In the genomic region with DNA sequence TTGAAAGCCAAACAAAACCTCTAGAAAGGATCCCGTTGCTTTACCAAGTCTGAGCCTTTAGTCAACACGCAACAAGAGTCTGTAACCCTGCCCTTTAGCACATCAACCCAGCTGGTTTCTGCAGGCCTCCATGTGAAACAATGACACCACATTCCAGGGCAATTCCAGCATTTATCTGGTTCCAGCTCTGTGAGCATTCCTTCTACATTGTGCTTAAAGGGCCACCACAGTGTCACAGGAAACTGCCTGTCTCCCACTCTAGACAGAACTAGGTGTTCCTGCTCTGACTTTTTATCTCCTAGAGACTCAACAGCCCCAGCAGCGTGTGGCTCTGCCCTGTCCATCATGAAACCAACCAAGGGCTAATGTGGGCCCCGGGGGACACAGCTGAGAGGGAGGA, we compare ENCODE assay signal across 13 mouse cellular contexts. TPM values are rescaled to one million over a fixed set of nuclear protein-coding genes. Genes with fewer than 3 reads are reported as not detected.
DNase-seq lines count a peak whose midpoint lies in the region; ATAC-seq and TF ChIP-seq lines count a peak whose summit lies in the region.
"Had no signal": no experiment of that assay in that cellular context is flagged by ENCODE, and none has a peak within 500 bp of the region (broad histone marks: within the 10 kb centered on the region; RNA-seq: fewer than 3 reads in every experiment).

No protein-coding gene starts in this region.

- H3K27me3 ChIP-seq in heart, embryonic 12.5 days (replicated peaks) = peaks cover 5% of the 10 kb centered on the region; the same call in 1 of the 2 replicates
- H3K27me3 ChIP-seq in liver, embryonic 14.5 days (ENCODE audit: control insufficient read depth, insufficient read depth, low read length) = no peaks in the 10 kb centered on the region
- H3K27me3 ChIP-seq: forebrain, embryonic 12.5 days had no signal

- no peak for DNase-seq in heart, adult 9 months (ENCODE audit: low spot score in 2 of 2)
- DNase-seq in kidney, postnatal 4 days = peak; percentile 15 to 39
- no peak for DNase-seq in kidney, postnatal 10 days
- peak; percentile 49 for DNase-seq in ZHBTc4 (ENCODE audit: low read depth, low spot score)
- no peak for DNase-seq in liver, embryonic 14.5 days (ENCODE audit: low read depth in 3 of 3, low spot score in 3 of 3)
- no peak for DNase-seq in thymus, adult 18-20 months
- DNase-seq in gastrocnemius, adult 8-10 months (ENCODE audit: low spot score in 2 of 2) = no peak
- DNase-seq: cerebellum, postnatal 36 days had no signal

- H3K36me3 ChIP-seq in heart, embryonic 12.5 days = no peaks in the 10 kb centered on the region
- no peaks in the 10 kb centered on the region for H3K36me3 ChIP-seq in liver, embryonic 14.5 days (replicated peaks; ENCODE audit: control insufficient read depth, insufficient read depth, low read depth)
- H3K36me3 ChIP-seq: forebrain, embryonic 12.5 days had no signal

- H3K4me2 ChIP-seq in heart, embryonic 12.5 days = no peak overlapping the region
- H3K4me2 ChIP-seq in liver, embryonic 14.5 days (ENCODE audit: low read depth) = no peak overlapping the region
- H3K4me2 ChIP-seq: forebrain, embryonic 12.5 days had no signal

- peaks cover 19% of the 10 kb centered on the region for H3K4me1 ChIP-seq in heart, embryonic 12.5 days (replicated peaks)
- peaks cover 0 to 14% of the 10 kb centered on the region in 2 experiments; a peak in 2 of 4 replicates for H3K4me1 ChIP-seq in liver, embryonic 14.5 days (replicated peaks; ENCODE audit: control insufficient read depth in 2 of 2, insufficient read depth in 2 of 2, low read length in 1 of 2)

- no peak for TF ChIP-seq EP300 in liver, embryonic 14.5 days (IDR thresholded peaks at IDR 0.05; ENCODE audit: low read depth)

- ATAC-seq in heart, embryonic 12.5 days (ENCODE audit: insufficient number of reproducible peaks, low FRiP score) = peak; percentile 70
- peak; percentile 26; the same call in 1 of the 2 replicates for ATAC-seq in liver, embryonic 14.5 days (ENCODE audit: insufficient read depth)
- ATAC-seq: midbrain, embryonic 16.5 days had no signal

- no peak for TF ChIP-seq CTCF in liver, embryonic 14.5 days (IDR thresholded peaks at IDR 0.05; ENCODE audit: low read depth)

- 0 out of 2 replicates have a peak overlapping the region, but pooled peaks have one; percentile 4 for H3K27ac ChIP-seq in heart, embryonic 12.5 days (ENCODE audit: poor library complexity, severe bottlenecking)
- no peak overlapping the region for H3K27ac ChIP-seq in liver, embryonic 14.5 days
- H3K27ac ChIP-seq: forebrain, embryonic 12.5 days had no signal

- H3K9me3 ChIP-seq in heart, embryonic 12.5 days (replicated peaks) = no peaks in the 10 kb centered on the region
- H3K9me3 ChIP-seq in liver, embryonic 14.5 days (ENCODE audit: control insufficient read depth, low read length) = no peaks in the 10 kb centered on the region
- H3K9me3 ChIP-seq: forebrain, embryonic 12.5 days had no signal

- no peak overlapping the region for H3K4me3 ChIP-seq in heart, embryonic 12.5 days
- no peak overlapping the region for H3K4me3 ChIP-seq in liver, embryonic 14.5 days (ENCODE audit: insufficient read depth in 1 of 2, low read depth in 2 of 2, low read length in 2 of 2)
- H3K4me3 ChIP-seq: forebrain, embryonic 12.5 days had no signal

- 18% methylated on average over 4 of the region's 4 CpGs for WGBS in heart, embryonic 12.5 days
- WGBS in liver, embryonic 14.5 days (ENCODE audit: insufficient replicate concordance) = 22% methylated on average over 4 of the region's 4 CpGs

- H3K9ac ChIP-seq in heart, embryonic 12.5 days = no peak overlapping the region
- H3K9ac ChIP-seq in liver, embryonic 14.5 days (replicated peaks) = no peak overlapping the region
- H3K9ac ChIP-seq: forebrain, embryonic 12.5 days had no signal

RNA-seq across cellular contexts. Expression of gene Cass4, which starts 19.7 kb away (rescaled TPM):
- polyA plus RNA-seq in heart, embryonic 12.5 days (2016; fragmentation: Nextera tagmentation; extraction: Ambion mirVana) = 0.28 and 0.36 TPM in 2 replicates
- 0.30 and 0.45 TPM in 2 replicates for polyA plus RNA-seq in liver, embryonic 14.5 days (2012; rRNA removed)
- polyA plus RNA-seq in liver, embryonic 14.5 days (2014; fragmentation: Nextera tagmentation; extraction: Ambion mirVana) = 0.75 and 0.76 TPM in 2 replicates
- total RNA-seq in gastrocnemius, adult 8-10 months (2022) = under 1 TPM; 0.10 to 0.40 (median 0.21) TPM

RNA-seq across cellular contexts. Expression of gene Rtf2, which starts 27.1 kb away (rescaled TPM):
- 46.5 and 49.3 TPM in 2 replicates for polyA plus RNA-seq in heart, embryonic 12.5 days (2016; fragmentation: Nextera tagmentation; extraction: Ambion mirVana)
- polyA plus RNA-seq in liver, embryonic 14.5 days (2012; rRNA removed) = 17.7 and 22.5 TPM in 2 replicates
- 39.7 and 42.4 TPM in 2 replicates for polyA plus RNA-seq in liver, embryonic 14.5 days (2014; fragmentation: Nextera tagmentation; extraction: Ambion mirVana)
- 10 to 100 TPM; 24.4 to 30.5 (median 27.4) TPM for total RNA-seq in gastrocnemius, adult 8-10 months (2022)

RNA-seq across cellular contexts. Expression of gene Cstf1, which starts 42.8 kb away (rescaled TPM):
- polyA plus RNA-seq in heart, embryonic 12.5 days (2016; fragmentation: Nextera tagmentation; extraction: Ambion mirVana) = 34.6 and 35.2 TPM in 2 replicates
- polyA plus RNA-seq in liver, embryonic 14.5 days (2012; rRNA removed) = 22.9 and 24.0 TPM in 2 replicates
- polyA plus RNA-seq in liver, embryonic 14.5 days (2014; fragmentation: Nextera tagmentation; extraction: Ambion mirVana) = 23.9 and 25.5 TPM in 2 replicates
- 10 to 100 TPM; 16.6 to 20.2 (median 19.3) TPM for total RNA-seq in gastrocnemius, adult 8-10 months (2022)

RNA-seq across cellular contexts. Expression of gene Aurka, which starts 42.9 kb away (rescaled TPM):
- 102 and 106 TPM in 2 replicates for polyA plus RNA-seq in heart, embryonic 12.5 days (2016; fragmentation: Nextera tagmentation; extraction: Ambion mirVana)
- polyA plus RNA-seq in liver, embryonic 14.5 days (2012; rRNA removed) = 60.1 and 64.4 TPM in 2 replicates
- polyA plus RNA-seq in liver, embryonic 14.5 days (2014; fragmentation: Nextera tagmentation; extraction: Ambion mirVana) = 131 and 142 TPM in 2 replicates
- total RNA-seq in gastrocnemius, adult 8-10 months (2022) = 10 to 100 TPM in 2 of 4 experiments, 1 to 10 TPM in 2; 6.3 to 16.2 (median 11.4) TPM

RNA-seq across cellular contexts. Expression of gene Gcnt7, which starts 45.1 kb away (rescaled TPM):
- 1.1 and 1.4 TPM in 2 replicates for polyA plus RNA-seq in heart, embryonic 12.5 days (2016; fragmentation: Nextera tagmentation; extraction: Ambion mirVana)
- polyA plus RNA-seq in liver, embryonic 14.5 days (2012; rRNA removed) = not detected in 2 replicates
- polyA plus RNA-seq in liver, embryonic 14.5 days (2014; fragmentation: Nextera tagmentation; extraction: Ambion mirVana) = 0.24 and 0.42 TPM in 2 replicates
- total RNA-seq in gastrocnemius, adult 8-10 months (2022) = not detected
- total RNA-seq: gastrocnemius, postnatal 4 days; left cerebral cortex, postnatal 10 days had no signal

Comparison
In these comparisons a context has a peak if more than half of its experiments do, and no peak if none do; other contexts are left out.
1. DNase-seq: peak in kidney, postnatal 4 days (2 of 2) and ZHBTc4 (single experiment); none in heart, adult 9 months (0 of 2), kidney, postnatal 10 days (single experiment), liver, embryonic 14.5 days (0 of 3), thymus, adult 18-20 months (0 of 2) and gastrocnemius, adult 8-10 months (0 of 2).